Mouse (Mus musculus): ENCODE data around the gene 4930556J24Rik. TPM values are rescaled to one million over a fixed set of nuclear protein-coding genes. Genes with fewer than 3 reads are reported as not detected.

4930556J24Rik gene
- polyA plus RNA-seq, 1 experiment = not detected

DNA sequence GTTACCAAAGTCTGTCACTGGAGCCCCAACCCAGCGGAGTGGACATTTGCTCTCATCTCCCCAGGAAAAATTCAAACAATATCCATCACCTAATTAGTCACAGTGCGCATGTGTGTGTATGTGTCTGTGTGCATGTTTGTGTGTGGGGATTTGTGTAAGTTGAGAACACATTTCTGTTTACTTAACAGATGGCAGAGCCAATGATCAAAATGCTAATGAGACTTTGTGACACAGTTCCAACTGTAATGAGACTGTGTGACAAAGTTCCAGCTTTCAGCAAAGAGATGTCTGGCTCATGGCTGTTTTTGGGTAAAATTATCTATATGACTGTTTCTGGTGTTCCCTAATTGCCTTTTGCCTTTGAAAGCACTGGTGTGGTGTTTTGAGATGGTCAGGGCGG, 40.3 kb downstream of the 4930556J24Rik start:
- peak; percentile 80 for DNase-seq (ENCODE audit: low read depth)

GRCm38 (mm10) chr11:3935135-3935534, 41.4 kb downstream of the 4930556J24Rik start:
- no peak for DNase-seq (ENCODE audit: low read depth)
- TF ChIP-seq CTCF (IDR thresholded peaks at IDR 0.05; ENCODE audit: borderline replicate concordance, extremely low read depth, insufficient read depth, insufficient read length) (no peak), POLR2A (IDR thresholded peaks at IDR 0.05; ENCODE audit: borderline replicate concordance, extremely low read depth, insufficient read depth, insufficient read length, poor library complexity, severe bottlenecking) (no peak)

More for the DNA sequence above, 40.3 kb downstream of the 4930556J24Rik start:
- TF ChIP-seq CTCF (IDR thresholded peaks at IDR 0.05; ENCODE audit: borderline replicate concordance, extremely low read depth, insufficient read depth, insufficient read length) = no peak

DNA sequence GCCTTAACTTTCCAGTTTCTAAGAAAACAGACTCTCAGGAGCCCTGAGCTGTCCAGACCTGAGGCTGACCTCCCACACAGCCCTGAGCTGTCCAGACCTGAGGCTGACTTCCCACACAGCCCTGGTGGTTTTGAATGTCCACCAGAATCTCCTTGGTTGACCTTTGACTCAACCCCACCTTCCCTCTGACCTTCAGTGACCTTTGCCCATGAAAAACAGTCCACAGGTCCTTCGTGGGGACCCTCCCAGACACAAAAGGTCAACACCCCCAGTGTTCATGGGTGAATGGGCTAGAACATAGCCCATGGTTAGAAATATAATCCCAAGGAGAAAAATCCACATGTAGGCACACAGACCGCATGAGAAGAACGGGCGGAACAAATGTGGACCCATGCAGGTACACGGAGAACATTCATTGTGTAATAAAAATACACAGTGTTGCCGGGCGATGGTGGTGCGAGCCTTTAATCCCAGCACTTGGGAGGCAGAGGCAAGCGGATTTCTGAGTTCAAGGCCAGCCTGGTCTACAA, 42.8 kb downstream of the 4930556J24Rik start:
- no peak for DNase-seq (ENCODE audit: low read depth)
- TF ChIP-seq CTCF (IDR thresholded peaks at IDR 0.05; ENCODE audit: borderline replicate concordance, extremely low read depth, insufficient read depth, insufficient read length) (no peak), POLR2A (IDR thresholded peaks at IDR 0.05; ENCODE audit: borderline replicate concordance, extremely low read depth, insufficient read depth, insufficient read length, poor library complexity, severe bottlenecking) (no peak)

- TF ChIP-seq CTCF (IDR thresholded peaks at IDR 0.05; ENCODE audit: borderline replicate concordance, extremely low read depth, insufficient read depth, insufficient read length) = no peak
- no peak for TF ChIP-seq POLR2A (IDR thresholded peaks at IDR 0.05; ENCODE audit: borderline replicate concordance, extremely low read depth, insufficient read depth, insufficient read length, poor library complexity, severe bottlenecking)
- peak; percentile 89 for DNase-seq (ENCODE audit: low read depth)
Observed at GRCm38 (mm10) chr11:3931511-3932211, 44.9 kb downstream of the 4930556J24Rik start, which contains the start of gene Tcn2. TSS of gene Tcn2 (minus strand) at chr11:3932159.

- TF ChIP-seq CTCF (IDR thresholded peaks at IDR 0.05; ENCODE audit: borderline replicate concordance, extremely low read depth, insufficient read depth, insufficient read length) (no peak), POLR2A (IDR thresholded peaks at IDR 0.05; ENCODE audit: borderline replicate concordance, extremely low read depth, insufficient read depth, insufficient read length, poor library complexity, severe bottlenecking) (no peak)
- no peak for DNase-seq (ENCODE audit: low read depth)
Observed at GRCm38 (mm10) chr11:3930931-3931330, 45.6 kb downstream of the 4930556J24Rik start.

DNA sequence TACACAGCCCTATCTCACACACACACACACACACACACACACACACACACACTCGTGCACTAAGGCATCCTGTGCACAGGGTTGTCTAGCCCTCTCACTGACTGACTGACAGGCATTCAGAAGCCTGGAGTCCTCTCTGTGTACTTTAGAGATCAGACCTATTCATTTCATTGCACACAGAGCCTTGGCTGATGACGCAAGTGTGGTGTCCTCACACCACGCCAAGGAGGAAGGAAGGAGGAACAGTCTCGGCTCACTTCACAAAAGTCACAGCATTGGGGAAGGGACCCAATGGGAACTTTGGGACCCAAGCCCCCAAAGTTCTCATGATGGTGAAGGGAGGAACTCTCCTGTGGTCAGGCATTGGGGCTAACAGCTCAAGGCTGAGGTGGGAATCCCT, 46.6 kb downstream of the 4930556J24Rik start:
- TF ChIP-seq POLR2A (IDR thresholded peaks at IDR 0.05; ENCODE audit: borderline replicate concordance, extremely low read depth, insufficient read depth, insufficient read length, poor library complexity, severe bottlenecking) = no peak
- no peak for TF ChIP-seq CTCF (IDR thresholded peaks at IDR 0.05; ENCODE audit: borderline replicate concordance, extremely low read depth, insufficient read depth, insufficient read length)
- DNase-seq (ENCODE audit: low read depth) = no peak

DNA sequence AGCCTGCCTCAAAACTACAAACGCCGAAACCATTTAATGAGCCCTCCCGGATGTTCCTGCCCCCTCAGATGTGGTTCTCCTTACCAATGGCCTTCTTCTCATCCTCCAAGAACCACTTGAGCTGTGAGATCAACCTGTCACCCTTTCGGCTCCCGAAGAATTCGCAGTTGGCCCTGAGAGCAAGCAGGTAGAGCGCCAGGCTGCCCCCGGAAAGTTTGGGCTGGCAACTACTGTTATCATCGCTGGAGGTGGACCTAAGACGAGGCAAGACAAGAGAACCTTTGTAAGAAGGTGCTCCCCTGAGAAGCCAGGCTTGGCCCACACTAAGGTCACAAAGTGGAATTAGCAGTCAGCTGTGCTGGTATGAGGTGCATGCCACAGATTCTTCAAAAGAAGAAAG, 50.7 kb downstream of the 4930556J24Rik start:
- TF ChIP-seq POLR2A (IDR thresholded peaks at IDR 0.05; ENCODE audit: borderline replicate concordance, extremely low read depth, insufficient read depth, insufficient read length, poor library complexity, severe bottlenecking) (no peak), CTCF (IDR thresholded peaks at IDR 0.05; ENCODE audit: borderline replicate concordance, extremely low read depth, insufficient read depth, insufficient read length) (no peak)
- no peak for DNase-seq (ENCODE audit: low read depth)

GRCm38 (mm10) chr11:3922731-3923130, 53.8 kb downstream of the 4930556J24Rik start:
- DNase-seq (ENCODE audit: low read depth) = no peak
- no peak for TF ChIP-seq CTCF (IDR thresholded peaks at IDR 0.05; ENCODE audit: borderline replicate concordance, extremely low read depth, insufficient read depth, insufficient read length)
- TF ChIP-seq POLR2A (IDR thresholded peaks at IDR 0.05; ENCODE audit: borderline replicate concordance, extremely low read depth, insufficient read depth, insufficient read length, poor library complexity, severe bottlenecking) = no peak

GRCm38 (mm10) chr11:3922115-3922514, 54.5 kb downstream of the 4930556J24Rik start:
- DNase-seq (ENCODE audit: low read depth) = no peak
- TF ChIP-seq CTCF (IDR thresholded peaks at IDR 0.05; ENCODE audit: borderline replicate concordance, extremely low read depth, insufficient read depth, insufficient read length) = no peak
- TF ChIP-seq POLR2A (IDR thresholded peaks at IDR 0.05; ENCODE audit: borderline replicate concordance, extremely low read depth, insufficient read depth, insufficient read length, poor library complexity, severe bottlenecking) = no peak

- DNase-seq (ENCODE audit: low read depth) = peak; percentile 71
- TF ChIP-seq CTCF (IDR thresholded peaks at IDR 0.05; ENCODE audit: borderline replicate concordance, extremely low read depth, insufficient read depth, insufficient read length) = peak; percentile 86
- TF ChIP-seq POLR2A (IDR thresholded peaks at IDR 0.05; ENCODE audit: borderline replicate concordance, extremely low read depth, insufficient read depth, insufficient read length, poor library complexity, severe bottlenecking) = no peak
Observed at GRCm38 (mm10) chr11:3921281-3921850, 55.2 kb downstream of the 4930556J24Rik start.

DNA sequence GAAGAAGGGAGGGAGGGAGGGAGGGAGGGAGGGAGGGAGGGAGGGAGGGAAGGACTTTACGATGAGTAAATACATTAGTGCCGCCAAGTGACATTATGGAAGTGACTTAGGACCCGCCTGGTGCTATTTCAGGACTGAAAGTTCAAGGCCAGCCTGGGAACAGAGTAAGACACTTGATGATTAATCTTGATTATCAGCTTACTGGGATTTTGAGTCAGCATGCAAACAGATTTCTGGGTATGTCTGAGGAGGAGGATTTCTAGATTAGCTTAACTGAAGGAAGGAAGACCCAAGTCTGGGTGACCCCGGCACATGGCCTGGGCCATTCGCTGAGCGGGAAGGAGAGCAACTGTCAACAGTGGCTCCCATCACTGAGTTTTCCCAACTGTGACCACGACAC, 56.1 kb downstream of the 4930556J24Rik start:
- no peak for DNase-seq (ENCODE audit: low read depth)
- no peak for TF ChIP-seq CTCF (IDR thresholded peaks at IDR 0.05; ENCODE audit: borderline replicate concordance, extremely low read depth, insufficient read depth, insufficient read length)
- TF ChIP-seq POLR2A (IDR thresholded peaks at IDR 0.05; ENCODE audit: borderline replicate concordance, extremely low read depth, insufficient read depth, insufficient read length, poor library complexity, severe bottlenecking) = no peak

DNA sequence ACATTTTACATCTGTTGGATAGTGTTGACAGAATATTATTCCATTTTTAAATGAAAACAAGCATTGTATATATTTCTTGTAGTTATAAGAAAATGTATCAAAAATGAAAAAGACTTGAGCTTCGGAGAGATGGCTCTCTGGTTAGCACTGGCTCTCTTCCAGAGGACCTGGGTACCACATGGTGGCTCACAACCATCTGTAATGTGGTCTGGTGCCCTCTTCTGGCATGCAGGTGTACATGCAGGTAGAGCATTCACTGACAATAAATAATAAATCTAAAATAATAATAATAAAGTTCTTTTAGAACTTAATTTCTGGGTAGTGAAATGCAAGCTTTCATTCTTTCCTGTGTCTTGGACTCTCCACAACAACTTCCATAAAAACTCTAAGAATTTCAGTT, 57.8 kb downstream of the 4930556J24Rik start:
- TF ChIP-seq POLR2A (IDR thresholded peaks at IDR 0.05; ENCODE audit: borderline replicate concordance, extremely low read depth, insufficient read depth, insufficient read length, poor library complexity, severe bottlenecking) (no peak), CTCF (IDR thresholded peaks at IDR 0.05; ENCODE audit: borderline replicate concordance, extremely low read depth, insufficient read depth, insufficient read length) (peak; percentile 49; the same call in 1 of the 2 replicates)
- DNase-seq (ENCODE audit: low read depth) = peak; percentile 52

All from brain, embryonic 14.5 days (tissue).